ENCODE assay signal across 22 mouse cellular contexts in the genomic region with DNA sequence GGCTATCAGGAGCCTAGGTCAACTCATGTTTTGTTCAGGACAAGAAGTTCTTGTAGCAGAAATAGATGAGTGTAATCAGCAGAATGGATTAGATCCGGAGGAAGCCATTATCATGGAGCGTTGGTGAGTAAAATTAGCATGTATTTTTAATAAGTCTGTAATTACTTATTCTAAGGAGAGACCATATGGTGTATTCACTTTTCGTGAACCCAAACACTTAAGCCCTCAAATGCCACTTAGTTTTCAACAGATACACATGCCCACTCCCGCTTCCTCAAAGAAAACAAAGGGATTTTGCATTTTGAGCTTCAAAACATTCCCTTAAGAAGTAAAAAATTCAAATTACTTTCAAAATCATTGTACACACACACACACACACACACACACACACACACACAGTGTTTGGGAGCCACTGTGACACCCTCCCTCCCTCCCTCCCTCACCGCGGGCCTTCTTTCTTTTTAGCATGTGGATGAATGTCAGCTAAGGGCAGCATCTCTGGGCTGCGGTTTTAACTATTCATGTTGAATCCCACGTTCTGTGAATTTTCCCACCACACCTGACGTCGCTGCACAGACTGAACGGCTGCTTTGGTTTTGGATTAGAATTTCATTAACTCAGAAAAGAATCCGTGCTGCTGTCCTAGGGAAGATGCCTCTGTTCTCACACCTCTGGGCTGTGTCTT.
A peak's percentile ranks its signal among the peaks of the same experiment; 100 is the strongest.
DNase-seq lines count a peak whose midpoint lies in the region; ATAC-seq and TF ChIP-seq lines count a peak whose summit lies in the region.
"Had no signal": no experiment of that assay in that cellular context is flagged by ENCODE, and none has a peak within 500 bp of the region (broad histone marks: within the 10 kb centered on the region; RNA-seq: fewer than 3 reads in every experiment).

No protein-coding gene starts in this region.

- 41% methylated on average over 12 of the region's 12 CpGs for WGBS in forebrain, embryonic 14.5 days
- WGBS in forebrain, postnatal 0 days, result 23% methylated on average over 12 of the region's 12 CpGs
- WGBS in midbrain, embryonic 14.5 days, result 37% methylated on average over 12 of the region's 12 CpGs
- 45% methylated on average over 12 of the region's 12 CpGs for WGBS in midbrain, embryonic 15.5 days
- WGBS in forebrain, embryonic 15.5 days, result 26% methylated on average over 12 of the region's 12 CpGs

- no peaks in the 10 kb centered on the region for H3K36me3 ChIP-seq in forebrain, embryonic 14.5 days (ENCODE audit: control insufficient read depth, insufficient read depth, low read length)
- H3K36me3 ChIP-seq in forebrain, postnatal 0 days (ENCODE audit: insufficient read depth), result no peaks in the 10 kb centered on the region
- no peaks in the 10 kb centered on the region for H3K36me3 ChIP-seq in midbrain, embryonic 14.5 days (ENCODE audit: control insufficient read depth, insufficient read depth, low read length)
- H3K36me3 ChIP-seq in midbrain, embryonic 15.5 days (replicated peaks), result no peaks in the 10 kb centered on the region
- H3K36me3 ChIP-seq in forebrain, embryonic 15.5 days, result no peaks in the 10 kb centered on the region
- H3K36me3 ChIP-seq: heart, embryonic 10.5 days; heart, embryonic 13.5 days; hindbrain, embryonic 12.5 days; intestine, embryonic 15.5 days had no signal

- TF ChIP-seq CTCF in forebrain, postnatal 0 days (IDR thresholded peaks at IDR 0.05; ENCODE audit: low read depth), result no peak

- H3K27me3 ChIP-seq in forebrain, embryonic 14.5 days (replicated peaks; ENCODE audit: control insufficient read depth, insufficient read depth, low read length), result no peaks in the 10 kb centered on the region
- H3K27me3 ChIP-seq in forebrain, postnatal 0 days (ENCODE audit: insufficient read depth, low read length), result no peaks in the 10 kb centered on the region
- H3K27me3 ChIP-seq in midbrain, embryonic 14.5 days (ENCODE audit: control insufficient read depth, insufficient read depth, low read length), result no peaks in the 10 kb centered on the region
- H3K27me3 ChIP-seq in midbrain, embryonic 15.5 days (replicated peaks), result 0 out of 2 replicates have a peak, but pooled peaks cover 3% of the 10 kb centered on the region
- H3K27me3 ChIP-seq in forebrain, embryonic 15.5 days, result no peaks in the 10 kb centered on the region
- H3K27me3 ChIP-seq: heart, embryonic 13.5 days; hindbrain, embryonic 12.5 days; intestine, embryonic 15.5 days had no signal

- H3K9ac ChIP-seq in forebrain, embryonic 14.5 days (ENCODE audit: low read length), result no peak overlapping the region
- no peak overlapping the region for H3K9ac ChIP-seq in forebrain, postnatal 0 days
- H3K9ac ChIP-seq in midbrain, embryonic 14.5 days (replicated peaks; ENCODE audit: low read length), result no peak overlapping the region
- no peak overlapping the region for H3K9ac ChIP-seq in midbrain, embryonic 15.5 days
- H3K9ac ChIP-seq in forebrain, embryonic 15.5 days (replicated peaks), result no peak overlapping the region
- H3K9ac ChIP-seq: heart, embryonic 13.5 days; hindbrain, embryonic 12.5 days; intestine, embryonic 15.5 days had no signal

- H3K4me2 ChIP-seq in forebrain, embryonic 14.5 days (ENCODE audit: low read length), result no peak overlapping the region
- no peak overlapping the region for H3K4me2 ChIP-seq in forebrain, postnatal 0 days (ENCODE audit: low read depth)
- no peak overlapping the region for H3K4me2 ChIP-seq in midbrain, embryonic 14.5 days (ENCODE audit: low read length)
- H3K4me2 ChIP-seq in midbrain, embryonic 15.5 days, result no peak overlapping the region
- no peak overlapping the region for H3K4me2 ChIP-seq in forebrain, embryonic 15.5 days (replicated peaks)
- H3K4me2 ChIP-seq: heart, embryonic 13.5 days; hindbrain, embryonic 12.5 days; intestine, embryonic 15.5 days had no signal

- H3K4me3 ChIP-seq in forebrain, embryonic 14.5 days (ENCODE audit: low read depth, low read length), result no peak overlapping the region
- no peak overlapping the region for H3K4me3 ChIP-seq in forebrain, postnatal 0 days (ENCODE audit: low read depth, low read length)
- H3K4me3 ChIP-seq in midbrain, embryonic 14.5 days (replicated peaks; ENCODE audit: low read depth, low read length), result no peak overlapping the region
- H3K4me3 ChIP-seq in midbrain, embryonic 15.5 days, result no peak overlapping the region
- H3K4me3 ChIP-seq in forebrain, embryonic 15.5 days, result no peak overlapping the region
- H3K4me3 ChIP-seq: heart, embryonic 10.5 days; heart, embryonic 13.5 days; hindbrain, embryonic 12.5 days; intestine, embryonic 15.5 days had no signal

- peak; percentile 66 for DNase-seq in forebrain, embryonic 14.5 days (ENCODE audit: low spot score)
- DNase-seq in forebrain, postnatal 0 days, result no peak
- DNase-seq in midbrain, embryonic 14.5 days, result peak; percentile 46
- DNase-seq in urinary bladder, postnatal 4 days (ENCODE audit: low spot score in 2 of 2), result no peak
- DNase-seq: adrenal gland, adult 8-10 months; adrenal gland, postnatal 25 days; cerebellum, adult 18-20 months; cerebellum, adult 9-10 months; cerebellum, postnatal 14 days; gastrocnemius, postnatal 25 days; heart, adult 18-20 months; heart, postnatal 14 days; heart, postnatal 4 days; kidney, adult 11 months had no signal

- ATAC-seq in forebrain, embryonic 14.5 days, result peak; percentile 48; the same call in 1 of the 2 replicates
- no peak for ATAC-seq in forebrain, postnatal 0 days
- no peak for ATAC-seq in midbrain, embryonic 14.5 days (ENCODE audit: low FRiP score, low TSS enrichment)
- ATAC-seq in midbrain, embryonic 15.5 days (replicated peaks), result no peak
- peak; percentile 71 for ATAC-seq in forebrain, embryonic 15.5 days (replicated peaks)
- ATAC-seq: activated CD4-positive, CD25-positive, alpha-beta regulatory T cell, adult 4 months; hindbrain, embryonic 16.5 days; intestine, embryonic 15.5 days had no signal

- H3K4me1 ChIP-seq in forebrain, embryonic 14.5 days (ENCODE audit: control insufficient read depth, insufficient read depth, low read length), result peaks cover 7% of the 10 kb centered on the region; the same call in 1 of the 2 replicates
- no peaks in the 10 kb centered on the region; the same call in 1 of the 2 replicates for H3K4me1 ChIP-seq in forebrain, postnatal 0 days (ENCODE audit: insufficient read depth)
- peaks cover 6% of the 10 kb centered on the region for H3K4me1 ChIP-seq in midbrain, embryonic 14.5 days (ENCODE audit: control insufficient read depth, insufficient read depth, low read length)
- H3K4me1 ChIP-seq in midbrain, embryonic 15.5 days, result peaks cover 5% of the 10 kb centered on the region; the same call in 1 of the 2 replicates
- H3K4me1 ChIP-seq in forebrain, embryonic 15.5 days, result peaks cover 16% of the 10 kb centered on the region
- H3K4me1 ChIP-seq: intestine, embryonic 15.5 days had no signal

- no peaks in the 10 kb centered on the region for H3K9me3 ChIP-seq in forebrain, embryonic 14.5 days (replicated peaks; ENCODE audit: control insufficient read depth, low read length)
- no peaks in the 10 kb centered on the region for H3K9me3 ChIP-seq in forebrain, postnatal 0 days (ENCODE audit: low read length)
- H3K9me3 ChIP-seq in midbrain, embryonic 14.5 days (ENCODE audit: control insufficient read depth, low read length), result peaks cover 5% of the 10 kb centered on the region; the same call in 1 of the 2 replicates
- H3K9me3 ChIP-seq in midbrain, embryonic 15.5 days, result no peaks in the 10 kb centered on the region
- no peaks in the 10 kb centered on the region for H3K9me3 ChIP-seq in forebrain, embryonic 15.5 days
- H3K9me3 ChIP-seq: heart, embryonic 10.5 days; hindbrain, embryonic 12.5 days; intestine, embryonic 15.5 days had no signal

- H3K27ac ChIP-seq in forebrain, embryonic 14.5 days (ENCODE audit: low read depth, low read length), result no peak overlapping the region; the same call in 1 of the 2 replicates
- H3K27ac ChIP-seq in forebrain, postnatal 0 days (ENCODE audit: low read depth, low read length), result no peak overlapping the region
- H3K27ac ChIP-seq in midbrain, embryonic 14.5 days (replicated peaks; ENCODE audit: low read depth, low read length), result no peak overlapping the region
- H3K27ac ChIP-seq in midbrain, embryonic 15.5 days, result no peak overlapping the region
- H3K27ac ChIP-seq in forebrain, embryonic 15.5 days (replicated peaks), result peak overlapping the region; percentile 60
- H3K27ac ChIP-seq: heart, embryonic 10.5 days; heart, embryonic 13.5 days; hindbrain, embryonic 12.5 days; intestine, embryonic 15.5 days had no signal

Comparison
In these comparisons a context has a peak if more than half of its experiments do, and no peak if none do; other contexts are left out.
1. ATAC-seq: peak in forebrain, embryonic 14.5 days (single experiment) and forebrain, embryonic 15.5 days (single experiment); none in forebrain, postnatal 0 days (single experiment), midbrain, embryonic 14.5 days (single experiment) and midbrain, embryonic 15.5 days (single experiment).
2. DNase-seq: peak in forebrain, embryonic 14.5 days (single experiment) and midbrain, embryonic 14.5 days (single experiment); none in forebrain, postnatal 0 days (single experiment) and urinary bladder, postnatal 4 days (0 of 2).